Mouse (Mus musculus) limb, embryonic 14.5 days (tissue): ENCODE measurements around the gene Gm6096. TPM values are rescaled to one million over a fixed set of nuclear protein-coding genes. Genes with fewer than 3 reads are reported as not detected.
A peak's percentile ranks its signal among the peaks of the same experiment; 100 is the strongest.

Experiments
- ATAC-seq: fragments of 200-750 bp; cut with Nextera tagmentation; 2 replicates; pipeline ENCODE4 v1.8.0; 2017; ENCODE audit warnings: low read depth, moderate number of reproducible peaks, moderate TSS enrichment; ENCODE audit not compliant: low FRiP score
- DNase-seq: peaks from one replicate; pipeline ENCODE4 v3.0.0-alpha.2; 2015; ENCODE audit warnings: low spot score
- H3K27ac ChIP-seq: fragments of 300-500 bp; sonication (generic); replicated peaks from 2 replicates; pipeline ENCODE4 v1.5.1; 2014; ENCODE audit warnings: low read depth, mild to moderate bottlenecking, low read length, moderate library complexity, mixed read lengths
- H3K27me3 ChIP-seq: fragments of 300-500 bp; sonication (generic); 2 replicates; pipeline ENCODE4 v1.6.1; 2014; ENCODE audit warnings: low read length, mixed read lengths; ENCODE audit not compliant: control insufficient read depth, insufficient read depth
- H3K36me3 ChIP-seq: fragments of 300-500 bp; sonication (generic); 2 replicates; pipeline ENCODE4 v1.6.1; 2014; ENCODE audit warnings: mild to moderate bottlenecking, low read length, moderate library complexity, mixed read lengths; ENCODE audit not compliant: control insufficient read depth, insufficient read depth
- H3K4me1 ChIP-seq: fragments of 300-500 bp; sonication (generic); 2 replicates; pipeline ENCODE4 v1.6.1; 2014; ENCODE audit warnings: antibody characterized with exemption, low read length, mixed read lengths; ENCODE audit not compliant: control insufficient read depth, insufficient read depth
- H3K4me2 ChIP-seq: fragments of 300-500 bp; sonication (generic); replicated peaks from 2 replicates; pipeline ENCODE4 v1.6.1; 2014; ENCODE audit warnings: low read depth, mild to moderate bottlenecking, low read length, moderate library complexity; ENCODE audit not compliant: severe bottlenecking
- H3K4me3 ChIP-seq: fragments of 300-500 bp; sonication (generic); replicated peaks from 2 replicates; pipeline ENCODE4 v1.5.1; 2014; ENCODE audit warnings: low read length
- H3K9ac ChIP-seq: fragments of 300-500 bp; sonication (generic); 2 replicates; pipeline ENCODE4 v1.6.1; 2014; ENCODE audit warnings: mild to moderate bottlenecking, low read depth, low read length, moderate library complexity; ENCODE audit not compliant: severe bottlenecking
- H3K9me3 ChIP-seq: fragments of 300-500 bp; sonication (generic); 2 replicates; pipeline ENCODE4 v1.6.1; 2016; ENCODE audit warnings: low read length; ENCODE audit not compliant: control insufficient read depth
- POLR2A ChIP-seq: fragments of 200-500 bp; IDR thresholded peaks from 2 replicates; pipeline ENCODE4 v1.8.0; 2012; ENCODE audit warnings: inconsistent platforms, mild to moderate bottlenecking, moderate library complexity, borderline replicate concordance; ENCODE audit not compliant: insufficient read depth, insufficient read length; ENCODE audit errors: extremely low read depth
- WGBS: fragments of 180-500 bp; shearing (Covaris S2); extraction: QIAGEN DNeasy Blood & Tissue Kit; methylation state at CpG from one replicate; pipeline ENCODE4 v1.1.7; 2014; 5-methylcytosine and 5-hydroxymethylcytosine counted together
- polyA plus RNA-seq, 2 experiments: library from polyadenylated mRNA; depleted of rRNA in 1 of 2; stranded (reverse) in 1 of 2; unstranded in 1 of 2; fragments of >200 nt; fragmentation: Nextera tagmentation in 1 of 2; extraction: Ambion mirVana in 1 of 2; gene quantifications; 2 replicates each; pipeline versions ENCODE4 v1.2.1 to v1.2.3; 2012 to 2014

Gm6096 gene
- polyA plus RNA-seq, 2 experiments, result 0.55 TPM; not detected in 1

- H3K4me1 ChIP-seq, result no peaks in the 10 kb centered on the region
- WGBS, result 70% methylated on average over 2 of the region's 2 CpGs
- no peak overlapping the region for H3K4me2 ChIP-seq
- no peak overlapping the region for H3K27ac ChIP-seq
- ATAC-seq, result 0 out of 2 replicates have a peak, but pooled peaks have one; percentile 68
- no peaks in the 10 kb centered on the region for H3K27me3 ChIP-seq
- peaks cover 58% of the 10 kb centered on the region for H3K36me3 ChIP-seq
- no peak overlapping the region for H3K4me3 ChIP-seq
- no peak overlapping the region for H3K9ac ChIP-seq
- no peaks in the 10 kb centered on the region for H3K9me3 ChIP-seq
- TF ChIP-seq POLR2A, result no peak
- DNase-seq, result peak; percentile 64
Observed at GRCm38 (mm10) chr7:34252030-34252429, 1.2 kb downstream of the Gm6096 start.

DNA sequence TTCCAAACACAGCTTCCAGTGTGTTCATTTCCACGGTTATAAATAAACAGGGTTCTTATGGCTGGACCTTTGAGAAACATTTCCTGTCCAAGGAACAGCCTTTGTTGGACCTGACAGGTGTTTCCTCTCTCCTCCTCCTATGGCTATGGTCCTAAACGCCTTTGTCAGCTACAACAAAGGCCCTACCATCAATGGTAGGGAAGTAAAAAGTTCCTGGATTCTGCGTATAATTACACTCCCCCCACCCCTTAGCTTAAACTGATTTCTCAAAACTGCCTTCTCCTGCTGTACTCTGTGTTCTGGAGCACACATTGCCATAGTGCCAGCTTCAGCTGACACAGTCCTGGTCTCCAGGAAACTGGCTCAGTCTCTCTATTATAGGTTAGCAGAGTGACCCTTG is 4.3 kb downstream of the Gm6096 start:
- Histone ChIP-seq H3K27ac (no peak overlapping the region), H3K9ac (no peak overlapping the region), H3K4me3 (no peak overlapping the region), H3K9me3 (no peaks in the 10 kb centered on the region), H3K4me1 (0 out of 2 replicates have a peak, but pooled peaks cover 10% of the 10 kb centered on the region), H3K4me2 (no peak overlapping the region), H3K36me3 (peaks cover 57% of the 10 kb centered on the region), H3K27me3 (no peaks in the 10 kb centered on the region)
- no peak for ATAC-seq
- DNase-seq, result no peak
- TF ChIP-seq POLR2A, result no peak
- WGBS, result 67% methylated on average over 3 of the region's 3 CpGs

- Histone ChIP-seq H3K4me1 (0 out of 2 replicates have a peak, but pooled peaks cover 10% of the 10 kb centered on the region), H3K27ac (no peak overlapping the region), H3K9me3 (no peaks in the 10 kb centered on the region), H3K4me3 (no peak overlapping the region), H3K4me2 (no peak overlapping the region), H3K36me3 (peaks cover 55% of the 10 kb centered on the region), H3K27me3 (no peaks in the 10 kb centered on the region), H3K9ac (no peak overlapping the region)
- DNase-seq (no peak), ATAC-seq (no peak)
- 91% methylated on average over 1 of the region's 1 CpGs for WGBS
- TF ChIP-seq POLR2A, result no peak
Observed at GRCm38 (mm10) chr7:34255916-34256315, 5.1 kb downstream of the Gm6096 start.

- no peak for TF ChIP-seq POLR2A
- Histone ChIP-seq H3K27ac (no peak overlapping the region; the same call in 1 of the 2 replicates), H3K4me3 (no peak overlapping the region), H3K4me1 (0 out of 2 replicates have a peak, but pooled peaks cover 10% of the 10 kb centered on the region), H3K4me2 (no peak overlapping the region), H3K36me3 (peaks cover 63% of the 10 kb centered on the region), H3K27me3 (no peaks in the 10 kb centered on the region), H3K9ac (no peak overlapping the region), H3K9me3 (no peaks in the 10 kb centered on the region)
- ATAC-seq (no peak), DNase-seq (no peak)
- WGBS, result 73% methylated on average over 9 of the region's 9 CpGs
Observed at GRCm38 (mm10) chr7:34257279-34257678, 6.4 kb downstream of the Gm6096 start.

- H3K27ac ChIP-seq, result peak overlapping the region; percentile 68
- no peak overlapping the region for H3K4me3 ChIP-seq
- no peak overlapping the region for H3K4me2 ChIP-seq
- no peak for TF ChIP-seq POLR2A
- H3K4me1 ChIP-seq, result 0 out of 2 replicates have a peak, but pooled peaks cover 10% of the 10 kb centered on the region
- 42% methylated on average over 1 of the region's 1 CpGs for WGBS
- H3K27me3 ChIP-seq, result no peaks in the 10 kb centered on the region
- peak; percentile 50; the same call in 1 of the 2 replicates for ATAC-seq
- DNase-seq, result peak; percentile 27
- H3K9ac ChIP-seq, result no peak overlapping the region
- H3K9me3 ChIP-seq, result no peaks in the 10 kb centered on the region
- peaks cover 69% of the 10 kb centered on the region for H3K36me3 ChIP-seq
Observed at GRCm38 (mm10) chr7:34258407-34258806, 7.6 kb downstream of the Gm6096 start.

DNA sequence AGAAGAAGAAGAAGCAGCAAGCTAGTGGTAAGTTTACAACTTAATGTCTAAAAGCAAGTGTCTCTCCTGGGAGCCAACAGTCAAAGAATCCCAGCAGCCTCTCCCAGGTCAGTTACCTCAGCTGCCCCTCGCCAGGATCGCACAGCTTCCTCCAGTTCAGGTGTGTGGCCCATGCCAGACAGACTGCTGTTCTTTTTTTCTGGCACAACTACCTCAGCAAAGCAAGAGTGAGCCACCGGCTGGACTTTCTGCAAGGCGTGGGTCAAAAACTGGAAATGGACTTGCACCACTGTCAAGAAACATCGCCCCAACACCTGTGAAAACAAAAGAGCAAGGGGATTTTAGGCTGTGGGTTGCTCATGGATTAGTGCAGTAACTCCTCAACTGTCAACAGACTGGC is 12.6 kb downstream of the Gm6096 start:
- 97% methylated on average over 5 of the region's 5 CpGs for WGBS
- Histone ChIP-seq H3K4me1 (peaks cover 11% of the 10 kb centered on the region), H3K4me3 (no peak overlapping the region), H3K4me2 (no peak overlapping the region), H3K9me3 (no peaks in the 10 kb centered on the region), H3K27me3 (no peaks in the 10 kb centered on the region), H3K36me3 (peaks cover 29% of the 10 kb centered on the region), H3K9ac (no peak overlapping the region), H3K27ac (no peak overlapping the region)
- DNase-seq (no peak), ATAC-seq (no peak)
- TF ChIP-seq POLR2A, result no peak
